Mouse (Mus musculus) testis, adult 2 months (tissue): Measurements from ENCODE around the gene Slf2.

ENCODE experiments used
- CTCF ChIP-seq: fragments of 200-500 bp; IDR thresholded peaks from 2 replicates; pipeline ENCODE4 v1.5.1; 2012; ENCODE audit warnings: low read depth, mild to moderate bottlenecking, inconsistent platforms, low read length, moderate library complexity; ENCODE audit not compliant: control insufficient read depth, insufficient read depth, insufficient replicate concordance
- POLR2A ChIP-seq: fragments of 200-500 bp; IDR thresholded peaks from 2 replicates; pipeline ENCODE4 v1.6.1; 2012; ENCODE audit warnings: low read depth, mild to moderate bottlenecking, inconsistent platforms, low read length, moderate library complexity; ENCODE audit not compliant: control insufficient read depth

DNA sequence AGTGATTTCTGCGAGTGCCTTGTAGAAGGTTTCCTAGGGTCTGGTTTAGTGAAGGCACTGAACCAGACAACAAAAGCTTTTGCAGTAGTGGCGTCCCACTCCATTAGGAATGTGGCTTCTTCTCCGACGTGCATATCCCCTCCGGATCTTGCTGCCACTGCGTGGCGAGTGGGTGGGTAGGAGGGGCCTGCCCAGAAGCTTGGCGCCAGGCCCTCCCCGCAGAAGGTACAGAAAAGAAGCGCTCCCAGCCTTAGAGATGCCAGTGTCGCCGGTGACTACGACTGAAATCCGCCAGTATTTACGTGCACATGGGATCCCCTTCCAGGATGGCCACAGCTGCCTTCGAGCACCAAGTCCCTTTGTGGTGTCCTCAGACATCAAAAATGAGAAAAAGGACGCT is 76.1 kb downstream of the Slf2 start:
- TF ChIP-seq CTCF (no peak), POLR2A (no peak)
